Comparison of ENCODE assay signal across 14 mouse cellular contexts in the genomic region with DNA sequence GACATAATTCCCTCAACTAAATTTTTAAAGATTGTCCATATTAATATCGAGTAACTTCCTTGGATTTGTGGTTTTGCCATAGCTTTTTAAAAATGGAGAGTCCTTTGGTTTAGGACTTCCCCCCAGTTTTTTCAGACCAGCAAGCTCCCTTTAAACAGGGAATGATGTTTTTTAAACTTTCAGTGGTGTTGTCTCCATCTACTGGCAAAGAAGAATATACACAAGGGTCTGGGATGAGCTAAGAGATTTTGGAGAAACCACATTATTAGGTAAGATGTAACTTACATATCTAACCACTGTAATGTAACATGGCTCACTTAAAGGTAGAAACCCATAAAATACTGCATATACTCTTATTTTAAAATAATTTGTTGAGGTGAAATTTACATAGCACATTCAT. TPM values are rescaled to one million over a fixed set of nuclear protein-coding genes. Genes with fewer than 3 reads are reported as not detected.
A peak's percentile ranks its signal among the peaks of the same experiment; 100 is the strongest.
DNase-seq lines count a peak whose midpoint lies in the region; ATAC-seq and TF ChIP-seq lines count a peak whose summit lies in the region.
"Had no signal": no experiment of that assay in that cellular context is flagged by ENCODE, and none has a peak within 500 bp of the region (broad histone marks: within the 10 kb centered on the region; RNA-seq: fewer than 3 reads in every experiment).

No protein-coding gene starts in this region.

- no peak overlapping the region for H3K4me2 ChIP-seq in embryonic facial prominence, embryonic 11.5 days (ENCODE audit: low read depth, low read length)
- no peak overlapping the region for H3K4me2 ChIP-seq in liver, postnatal 0 days (ENCODE audit: low read depth, low read length)

- TF ChIP-seq EP300 in liver, postnatal 0 days (IDR thresholded peaks at IDR 0.05; ENCODE audit: low read depth), result no peak

- no peaks in the 10 kb centered on the region for H3K9me3 ChIP-seq in embryonic facial prominence, embryonic 11.5 days (replicated peaks; ENCODE audit: control insufficient read depth, low read length)
- no peaks in the 10 kb centered on the region for H3K9me3 ChIP-seq in embryonic facial prominence, embryonic 10.5 days
- no peaks in the 10 kb centered on the region for H3K9me3 ChIP-seq in liver, postnatal 0 days (ENCODE audit: low read length)

- DNase-seq in embryonic facial prominence, embryonic 11.5 days (ENCODE audit: low spot score), result peak; percentile 26
- DNase-seq in embryonic facial prominence, embryonic 10.5 days (ENCODE audit: low spot score), result no peak
- DNase-seq in liver, postnatal 0 days, result no peak
- DNase-seq in liver, result no peak
- peak; percentile 52 for DNase-seq in R1 (ENCODE audit: low read depth, low spot score)
- peak; percentile 14 for DNase-seq in naive thymus-derived CD4-positive, alpha-beta T cell, adult 2 months (ENCODE audit: low read depth)
- no peak for DNase-seq in cerebellum, adult 9-10 months
- DNase-seq in right cerebral cortex, postnatal 25 days, result no peak
- DNase-seq: adrenal gland, adult 2 months; cerebellum, adult 9-11 months; kidney, postnatal 10 days had no signal

- no peaks in the 10 kb centered on the region for H3K4me1 ChIP-seq in embryonic facial prominence, embryonic 11.5 days (ENCODE audit: control insufficient read depth, insufficient read depth, low read length)
- no peaks in the 10 kb centered on the region for H3K4me1 ChIP-seq in embryonic facial prominence, embryonic 10.5 days
- H3K4me1 ChIP-seq in liver, postnatal 0 days (ENCODE audit: insufficient read depth), result no peaks in the 10 kb centered on the region

- H3K9ac ChIP-seq in embryonic facial prominence, embryonic 11.5 days (replicated peaks; ENCODE audit: low read length), result no peak overlapping the region
- no peak overlapping the region for H3K9ac ChIP-seq in liver, postnatal 0 days (replicated peaks)

- peak; percentile 44 for TF ChIP-seq CTCF in liver, postnatal 0 days (IDR thresholded peaks at IDR 0.05; ENCODE audit: low read depth)

- no peaks in the 10 kb centered on the region for H3K27me3 ChIP-seq in embryonic facial prominence, embryonic 11.5 days (ENCODE audit: control insufficient read depth, insufficient read depth, low read length)
- H3K27me3 ChIP-seq in embryonic facial prominence, embryonic 10.5 days (replicated peaks; ENCODE audit: low read depth, poor library complexity, severe bottlenecking), result no peaks in the 10 kb centered on the region
- H3K27me3 ChIP-seq in liver, postnatal 0 days (ENCODE audit: insufficient read depth, low read length), result no peaks in the 10 kb centered on the region

- no peaks in the 10 kb centered on the region; the same call in none of the 2 replicates for H3K36me3 ChIP-seq in embryonic facial prominence, embryonic 11.5 days (replicated peaks; ENCODE audit: control insufficient read depth, insufficient read depth, low read depth, low read length)
- H3K36me3 ChIP-seq in embryonic facial prominence, embryonic 10.5 days (replicated peaks), result peaks cover 89% of the 10 kb centered on the region
- peaks cover 25% of the 10 kb centered on the region for H3K36me3 ChIP-seq in liver, postnatal 0 days (replicated peaks; ENCODE audit: insufficient read depth, low read length)

- H3K4me3 ChIP-seq in embryonic facial prominence, embryonic 11.5 days (ENCODE audit: low read depth, low read length), result no peak overlapping the region
- H3K4me3 ChIP-seq in embryonic facial prominence, embryonic 10.5 days, result no peak overlapping the region
- no peak overlapping the region for H3K4me3 ChIP-seq in liver, postnatal 0 days (ENCODE audit: low read depth, low read length)

- no peak for ATAC-seq in embryonic facial prominence, embryonic 11.5 days (replicated peaks; ENCODE audit: insufficient number of reproducible peaks, low FRiP score, low TSS enrichment, low read depth)
- no peak for ATAC-seq in liver, postnatal 0 days
- ATAC-seq: midbrain, embryonic 16.5 days had no signal

- no peak overlapping the region for H3K27ac ChIP-seq in embryonic facial prominence, embryonic 11.5 days (replicated peaks; ENCODE audit: low read depth, low read length)
- no peak overlapping the region for H3K27ac ChIP-seq in embryonic facial prominence, embryonic 10.5 days (replicated peaks)
- H3K27ac ChIP-seq in liver, postnatal 0 days (ENCODE audit: low read depth), result no peak overlapping the region

- 83% methylated on average over 1 of the region's 1 CpGs for WGBS in embryonic facial prominence, embryonic 11.5 days
- WGBS in embryonic facial prominence, embryonic 10.5 days, result 89% methylated on average over 1 of the region's 1 CpGs
- 82% methylated on average over 1 of the region's 1 CpGs for WGBS in liver, postnatal 0 days (ENCODE audit: insufficient replicate concordance)

RNA-seq across cellular contexts. Expression of gene Eif3j1, which starts 32.6 kb away (rescaled TPM):
- 13.4 and 15.5 TPM in 2 replicates for polyA plus RNA-seq in embryonic facial prominence, embryonic 11.5 days (2014; fragmentation: Nextera tagmentation; extraction: Ambion mirVana)
- polyA plus RNA-seq in embryonic facial prominence, embryonic 10.5 days (2016; fragmentation: Nextera tagmentation; extraction: Ambion mirVana), result 13.0 and 13.5 TPM in 2 replicates
- 9.8 and 10.3 TPM in 2 replicates for polyA plus RNA-seq in liver, postnatal 0 days (2015; fragmentation: Nextera tagmentation; extraction: Ambion mirVana)

RNA-seq across cellular contexts. Expression of gene Mageb3, which starts 39.8 kb away (rescaled TPM):
- polyA plus RNA-seq in embryonic facial prominence, embryonic 11.5 days (2014; fragmentation: Nextera tagmentation; extraction: Ambion mirVana), result 0.29 and 0.69 TPM in 2 replicates
- 0.29 and 0.40 TPM in 2 replicates for polyA plus RNA-seq in embryonic facial prominence, embryonic 10.5 days (2016; fragmentation: Nextera tagmentation; extraction: Ambion mirVana)
- polyA plus RNA-seq in liver, postnatal 0 days (2015; fragmentation: Nextera tagmentation; extraction: Ambion mirVana), result 0.06 TPM in 1 of 2 replicates, not detected in the other
- polyA plus RNA-seq: gonadal fat pad, adult 2 months; urinary bladder, adult 2 months had no signal

RNA-seq across cellular contexts. Expression of gene Ctdspl2, which starts 39.9 kb away (rescaled TPM):
- 67.6 and 68.4 TPM in 2 replicates for polyA plus RNA-seq in embryonic facial prominence, embryonic 11.5 days (2014; fragmentation: Nextera tagmentation; extraction: Ambion mirVana)
- 58.4 and 63.5 TPM in 2 replicates for polyA plus RNA-seq in embryonic facial prominence, embryonic 10.5 days (2016; fragmentation: Nextera tagmentation; extraction: Ambion mirVana)
- polyA plus RNA-seq in liver, postnatal 0 days (2015; fragmentation: Nextera tagmentation; extraction: Ambion mirVana), result 10.8 and 12.1 TPM in 2 replicates

Comparison
In these comparisons a context has a peak if more than half of its experiments do, and no peak if none do; other contexts are left out.
1. DNase-seq: peak in embryonic facial prominence, embryonic 11.5 days (single experiment), R1 (single experiment) and naive thymus-derived CD4-positive, alpha-beta T cell, adult 2 months (single experiment); none in embryonic facial prominence, embryonic 10.5 days (single experiment), liver, postnatal 0 days (single experiment), liver (single experiment), cerebellum, adult 9-10 months (single experiment) and right cerebral cortex, postnatal 25 days (single experiment).